Mouse (Mus musculus): ENCODE results near the gene Pgrmc2. TPM values are rescaled to one million over a fixed set of nuclear protein-coding genes. Genes with fewer than 3 reads are reported as not detected.

The Pgrmc2 gene
- 10 to 100 TPM; 55.1 to 56.1 TPM for total RNA-seq (2021)

DNA sequence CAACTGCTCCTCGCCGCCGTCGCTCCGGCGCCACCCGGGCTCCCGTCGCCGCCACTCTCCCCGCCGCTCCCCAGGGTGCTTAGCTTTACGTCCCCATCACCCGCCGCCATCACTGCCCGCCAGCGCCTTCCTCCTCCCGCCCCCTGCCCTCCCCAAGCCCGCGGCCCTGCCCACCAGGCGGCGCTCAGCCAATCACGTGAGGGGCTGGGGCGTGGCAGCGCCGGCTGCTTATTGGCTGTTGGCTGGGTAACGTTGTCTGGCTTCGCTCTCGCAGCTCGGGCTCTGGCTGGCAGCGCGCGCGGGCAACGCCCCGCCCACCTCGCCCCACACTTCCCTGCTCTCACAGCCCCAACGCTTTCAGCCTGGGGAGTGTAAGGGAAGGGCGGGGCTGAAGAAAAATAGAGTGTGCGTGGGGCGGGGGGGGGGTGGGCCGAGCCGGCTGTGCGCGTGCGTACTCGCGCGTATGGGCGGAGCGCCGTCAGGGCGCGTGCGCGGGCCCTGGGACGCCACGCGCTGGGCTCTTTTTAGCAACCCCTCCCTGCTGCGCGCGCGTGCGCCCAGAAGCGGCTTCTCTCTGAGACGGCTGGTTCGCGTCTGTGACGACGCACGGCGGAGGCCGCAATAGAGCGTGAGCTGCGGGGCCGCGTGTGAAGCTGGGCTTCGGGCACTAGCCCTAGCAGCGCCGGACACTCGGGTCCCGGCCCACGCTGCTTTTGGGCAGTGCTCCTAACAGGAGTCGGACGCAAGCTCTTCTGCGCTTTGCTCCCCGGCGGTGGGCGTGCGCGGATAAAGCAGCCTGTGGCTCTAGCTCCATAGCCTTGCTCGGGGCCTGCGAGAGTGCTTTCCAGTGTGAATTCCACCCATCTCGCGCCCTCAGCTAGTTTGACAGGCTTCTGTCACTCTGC lies at the start of gene Pgrmc2:
Gene Pgrmc2 (minus strand): TSS at position 162 of the 905 bp plus-strand sequence.
- DNase-seq: peak; percentile 99

DNA sequence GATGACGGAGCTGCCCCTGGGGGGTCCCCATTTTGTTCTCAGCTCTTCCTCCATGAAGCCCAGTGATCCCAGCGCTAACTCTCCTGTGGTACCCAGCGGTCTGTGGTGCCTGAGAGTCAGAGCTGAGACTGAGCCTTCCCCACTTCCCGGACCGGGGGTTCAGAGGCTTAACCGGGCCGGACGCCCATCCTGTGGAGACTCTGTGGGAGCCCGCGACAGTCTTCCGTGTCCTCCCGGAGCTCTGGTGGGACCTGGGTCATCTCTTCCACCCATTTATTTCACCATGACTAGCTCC lies 41.1 kb upstream of the Pgrmc2 start:
- no peak for DNase-seq

DNA sequence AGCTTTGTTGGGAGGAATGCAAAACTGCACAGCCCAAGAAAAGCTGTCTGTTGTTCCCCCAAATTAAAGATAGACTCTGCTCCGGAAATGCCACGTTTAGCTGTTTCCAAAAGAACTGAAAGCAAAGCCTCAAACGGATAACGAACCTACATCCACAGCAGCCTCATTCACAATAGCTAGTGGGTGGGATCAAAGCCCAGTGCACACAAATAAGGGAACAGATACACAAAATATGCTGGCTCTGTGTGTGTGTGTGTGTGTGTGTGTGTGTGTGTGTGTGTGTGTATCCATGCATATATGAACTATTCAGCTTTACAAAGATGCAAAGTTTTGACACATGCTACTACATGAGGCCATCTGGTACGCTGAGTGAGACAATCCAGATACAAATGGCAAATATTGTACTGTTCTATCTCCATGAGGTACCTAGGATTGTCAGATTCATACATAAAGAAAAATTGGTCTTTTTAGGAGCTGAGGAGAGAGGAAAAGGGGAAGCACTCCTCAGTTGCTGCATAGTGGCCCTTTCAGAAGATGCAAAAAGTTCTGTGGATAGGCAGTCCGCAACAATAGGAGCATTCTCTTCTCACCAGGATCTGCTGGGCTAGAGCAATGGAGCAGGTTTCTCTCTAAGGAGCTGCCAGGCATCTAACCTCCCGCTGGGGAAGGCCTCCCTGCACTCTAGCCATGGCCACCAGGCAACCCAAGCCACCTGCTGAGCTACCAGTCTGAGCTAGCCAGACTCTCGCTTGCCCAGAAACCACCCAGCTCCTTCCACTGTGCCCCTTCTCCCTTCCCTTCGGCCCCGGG lies 40.5 kb upstream of the Pgrmc2 start:
- no peak for DNase-seq

DNA sequence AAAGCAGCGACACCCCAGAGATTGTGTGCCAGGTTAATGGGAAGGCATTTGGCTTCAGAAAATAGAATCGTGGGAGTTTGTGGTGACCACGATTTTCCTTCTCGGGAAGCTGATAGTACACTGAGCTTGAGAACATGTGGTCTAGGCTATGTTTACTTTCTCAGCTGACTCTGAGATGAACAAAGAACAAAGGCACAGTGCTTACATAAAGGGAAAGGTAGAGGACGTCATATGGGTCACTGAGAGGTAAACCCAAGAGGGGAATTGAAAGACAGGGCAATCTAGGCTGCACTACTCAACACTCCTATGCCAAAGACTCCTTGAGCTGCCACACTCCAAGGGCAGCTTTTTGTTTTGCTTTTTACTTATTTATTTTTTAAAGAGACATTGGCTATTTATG lies 35.3 kb upstream of the Pgrmc2 start:
- no peak for DNase-seq

DNA sequence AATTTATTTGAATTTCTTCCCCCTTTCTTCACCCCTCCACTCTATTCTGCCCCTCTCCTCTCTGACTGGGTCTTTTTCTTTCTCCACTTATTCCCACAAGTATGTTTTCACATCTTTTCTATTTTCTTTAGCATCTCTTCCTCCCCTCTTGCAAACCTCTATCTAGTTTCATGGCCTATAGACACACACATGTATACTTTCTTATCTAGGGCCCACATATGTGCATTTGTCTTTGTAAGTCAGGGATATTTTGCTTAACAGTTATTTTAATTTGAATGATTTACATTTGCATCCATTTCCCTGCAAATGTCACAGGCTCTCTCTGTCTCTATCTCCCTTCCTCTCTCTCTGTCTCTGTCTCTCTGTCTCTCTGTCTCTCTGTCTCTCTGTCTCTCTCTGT lies 34.6 kb upstream of the Pgrmc2 start:
- no peak for DNase-seq

DNA sequence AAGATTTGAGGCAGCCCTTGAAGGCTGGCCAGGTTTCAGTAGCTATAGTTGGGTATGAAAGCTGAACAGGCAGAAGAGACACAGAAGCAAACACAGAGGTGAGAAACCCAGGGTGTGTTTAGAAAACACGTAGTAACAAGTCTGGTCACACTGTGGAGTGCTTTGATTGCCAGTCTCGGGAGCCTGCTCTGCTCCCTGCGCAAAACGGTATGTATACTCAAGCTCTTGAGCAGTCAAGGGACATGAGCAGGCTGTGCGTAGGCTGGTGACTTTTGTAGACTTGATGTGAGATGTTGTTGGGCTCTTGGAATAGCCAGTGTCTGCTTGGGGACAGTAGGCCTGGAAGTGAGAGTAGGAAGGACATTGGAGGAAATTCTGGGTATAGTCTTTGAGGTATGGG lies 30.3 kb upstream of the Pgrmc2 start:
- DNase-seq: no peak

DNA sequence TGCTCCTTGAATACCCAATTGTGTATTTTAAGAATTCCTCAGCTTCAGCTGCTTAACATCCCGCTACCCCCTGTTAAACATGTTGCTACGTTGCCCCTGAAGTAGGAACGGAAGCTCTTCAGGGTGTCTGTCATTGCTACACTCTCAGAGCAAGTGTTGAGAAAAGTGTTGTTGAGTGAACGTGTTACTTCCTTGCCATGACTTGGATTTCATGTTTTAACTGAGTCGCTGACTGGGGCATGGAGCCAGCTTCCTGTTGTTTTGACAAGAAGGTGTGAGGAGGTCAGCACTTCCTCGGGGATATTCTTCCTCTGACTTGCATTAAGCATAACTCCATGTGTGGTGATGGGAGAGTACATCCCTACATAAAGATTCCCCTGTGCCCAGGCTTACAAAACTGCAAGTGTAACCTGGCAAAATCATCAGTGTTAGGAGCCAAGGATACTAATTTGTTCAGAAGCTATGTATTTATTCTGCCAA lies 25.5 kb upstream of the Pgrmc2 start:
- DNase-seq: peak; percentile 31

DNA sequence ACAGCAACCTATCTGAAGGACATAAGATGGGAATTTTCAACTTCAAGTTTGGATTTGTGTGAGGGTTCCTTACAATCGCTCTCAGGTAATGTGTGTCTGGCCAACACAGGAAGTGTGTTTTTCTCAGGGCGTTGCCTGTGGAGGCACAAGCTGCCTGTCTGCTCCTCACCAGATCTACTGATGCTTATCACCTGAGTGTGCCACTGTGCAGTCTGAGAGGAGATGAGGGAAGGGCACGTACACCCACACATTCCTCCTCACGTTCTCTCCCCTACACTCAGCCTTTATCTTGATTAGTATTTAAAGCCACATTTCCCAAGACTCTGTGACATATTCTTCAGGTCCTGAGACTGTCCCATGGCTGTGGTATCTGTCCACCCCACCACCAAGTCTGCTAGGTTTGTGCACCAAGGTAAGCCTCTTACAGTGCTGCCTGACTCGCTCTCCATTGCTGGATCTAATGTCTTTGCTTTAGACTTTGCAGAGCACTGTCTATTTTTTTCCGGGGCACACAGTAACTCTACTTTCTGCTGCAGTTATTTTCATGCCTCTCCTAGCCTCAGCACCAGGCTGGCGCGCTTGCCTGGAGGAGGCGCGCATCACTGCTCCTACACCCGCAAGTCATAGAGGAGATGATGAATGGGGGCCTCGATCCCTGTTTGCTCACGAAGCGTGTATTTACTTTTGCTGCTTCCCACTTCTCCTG lies 24.9 kb upstream of the Pgrmc2 start:
- no peak for DNase-seq

DNA sequence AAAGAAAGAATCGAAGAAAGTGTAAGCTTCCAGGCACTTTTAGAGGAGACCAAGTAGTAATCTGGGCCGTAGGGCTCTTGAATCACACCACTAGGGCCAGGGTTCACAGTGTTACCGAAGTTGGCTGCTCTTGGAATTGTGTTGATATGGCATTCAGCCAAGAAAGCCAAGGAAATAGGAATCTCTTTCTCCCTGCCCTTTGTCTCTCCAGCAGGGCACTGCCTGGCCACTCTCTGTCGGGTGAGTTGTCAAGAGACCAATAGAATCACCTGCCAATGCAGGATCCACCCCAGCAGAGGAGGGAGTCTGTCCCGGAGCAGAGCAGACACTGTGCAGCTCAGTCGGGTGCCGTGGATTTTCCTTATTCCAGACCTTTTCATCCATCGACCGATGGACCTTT lies 19.1 kb upstream of the Pgrmc2 start:
- peak; percentile 14 for DNase-seq

DNA sequence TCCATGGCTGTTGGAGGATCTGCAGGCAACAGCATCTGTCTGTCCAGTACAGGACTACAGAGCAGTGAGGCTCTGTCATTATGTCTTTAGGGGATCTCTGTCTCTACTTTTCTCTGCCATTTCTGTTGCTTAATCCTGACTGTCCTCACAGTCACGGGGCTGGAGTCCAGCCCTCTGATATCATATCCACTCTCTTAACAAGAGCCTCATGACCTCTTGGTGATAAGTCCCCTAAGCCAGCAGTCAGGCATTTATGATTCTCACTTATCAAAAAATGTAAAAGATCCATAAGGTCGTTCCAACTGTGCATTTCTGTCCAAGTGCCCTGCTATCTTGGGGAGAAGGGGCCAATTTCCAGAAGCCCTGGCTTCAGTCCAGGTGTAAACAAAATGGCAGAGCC lies 17.3 kb upstream of the Pgrmc2 start:
- no peak for DNase-seq

DNA sequence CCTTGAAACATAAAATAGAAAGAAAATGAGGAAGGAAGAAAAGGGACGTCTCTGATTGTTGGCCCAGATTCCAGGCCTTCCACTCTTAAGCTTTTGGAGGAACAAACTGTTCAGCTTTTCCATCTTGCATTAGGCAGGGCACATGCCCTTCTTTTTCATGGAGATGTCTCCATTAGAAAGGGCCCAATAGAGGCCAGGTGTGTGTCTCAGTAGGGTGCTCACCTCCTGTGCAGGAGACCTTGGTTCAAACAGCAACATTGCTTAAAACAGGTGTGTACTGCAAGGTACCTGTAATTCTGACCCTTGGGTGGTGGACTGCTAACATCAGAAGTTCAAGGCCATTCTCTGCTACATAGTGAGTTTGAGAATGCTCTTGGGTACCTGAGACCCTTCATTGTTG lies 16.8 kb upstream of the Pgrmc2 start:
- no peak for DNase-seq

DNA sequence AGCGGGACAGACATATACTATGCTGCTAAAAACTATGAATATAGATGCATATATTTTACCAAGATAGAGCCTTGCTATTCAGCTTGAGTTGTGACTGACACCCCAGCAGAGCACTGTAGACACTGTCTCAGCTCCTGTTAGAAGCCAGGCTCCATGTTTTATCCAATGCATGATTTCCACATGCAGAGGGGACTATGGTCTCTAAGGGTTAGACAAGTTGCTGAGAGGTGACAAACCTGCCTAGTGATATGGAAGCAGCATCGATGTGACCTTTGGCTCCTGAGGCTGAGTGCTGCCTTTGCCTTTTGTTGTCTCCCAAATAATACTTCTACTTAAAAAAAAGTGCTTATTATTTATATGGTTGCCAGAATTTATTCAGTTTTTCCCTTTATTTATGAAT lies 10.4 kb upstream of the Pgrmc2 start:
- no peak for DNase-seq

DNA sequence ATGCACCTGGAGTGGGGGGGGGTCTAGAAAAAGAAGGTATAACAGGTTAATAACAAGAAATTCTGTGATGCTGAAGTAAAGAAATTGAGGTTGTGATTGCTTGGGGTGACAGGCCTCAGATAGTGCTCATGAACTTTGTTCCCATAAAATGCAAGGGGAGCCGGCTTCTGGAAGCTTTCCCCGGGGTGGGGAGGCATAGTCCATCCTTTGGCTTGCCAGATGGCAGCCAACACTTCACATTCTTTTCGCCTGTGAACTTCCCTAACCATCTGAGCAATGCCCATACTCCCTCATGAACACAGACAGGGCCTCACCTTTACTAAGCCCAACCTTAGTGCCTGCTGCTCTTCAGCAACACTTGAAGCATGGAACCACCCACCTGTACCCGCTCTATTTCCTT lies 9.5 kb upstream of the Pgrmc2 start:
- DNase-seq: no peak

DNA sequence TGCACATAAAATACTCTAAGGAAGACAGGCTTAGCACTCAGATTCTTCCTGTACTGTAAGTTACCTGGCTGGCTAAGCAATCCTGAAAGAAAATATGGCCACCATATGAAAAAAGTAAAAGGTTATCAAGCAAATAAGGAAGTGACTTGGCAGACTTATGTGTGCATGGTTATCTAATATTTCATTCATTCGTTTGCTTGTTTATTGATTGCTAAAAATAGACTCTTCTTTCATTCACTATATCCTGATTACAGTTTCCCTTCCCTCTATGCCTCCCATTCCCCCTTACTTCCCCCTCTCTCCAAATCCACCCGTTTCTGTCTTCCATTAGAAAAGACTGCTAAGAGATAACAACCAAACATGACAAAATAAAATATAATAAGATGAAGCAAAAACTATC lies 8.0 kb upstream of the Pgrmc2 start:
- DNase-seq: no peak

DNA sequence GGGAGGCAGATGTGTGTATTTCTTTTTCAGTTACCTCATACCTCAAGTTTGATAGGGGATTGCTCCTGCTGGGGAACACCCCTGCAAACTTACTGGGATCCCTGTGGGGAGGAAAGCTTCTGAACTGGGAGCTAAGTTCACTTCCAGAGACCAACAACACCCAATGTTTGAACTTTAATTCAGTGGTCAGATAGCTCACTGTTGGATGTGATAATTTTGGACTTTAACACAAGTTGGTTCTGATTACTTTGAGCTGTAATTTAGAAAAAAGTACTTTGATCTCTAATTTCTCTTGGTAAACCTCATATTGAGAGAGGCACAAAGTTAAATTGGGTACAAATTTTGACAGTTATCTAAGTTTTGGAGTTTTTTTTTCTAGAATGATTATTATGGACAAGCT lies 4.2 kb upstream of the Pgrmc2 start:
- no peak for DNase-seq

DNA sequence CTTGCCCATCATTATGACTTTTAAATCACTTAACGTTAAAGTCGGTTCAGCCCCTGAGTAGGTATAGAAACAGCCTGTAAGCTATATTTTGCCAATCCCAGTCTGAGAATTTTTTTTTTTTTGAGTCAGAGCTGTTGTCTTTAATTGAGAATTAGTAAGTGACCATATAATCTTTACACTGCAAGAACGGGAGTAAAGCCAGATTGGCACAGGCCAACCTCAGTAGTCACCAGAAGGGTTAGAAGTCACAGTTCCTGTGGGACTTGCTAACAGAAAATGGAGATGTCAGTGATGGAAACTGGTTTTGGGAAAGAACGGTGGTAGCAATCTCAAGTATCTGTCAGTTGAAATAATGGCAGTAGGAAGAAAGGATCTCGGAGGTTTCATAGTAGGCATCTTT lies 1.6 kb upstream of the Pgrmc2 start:
- DNase-seq: no peak

DNA sequence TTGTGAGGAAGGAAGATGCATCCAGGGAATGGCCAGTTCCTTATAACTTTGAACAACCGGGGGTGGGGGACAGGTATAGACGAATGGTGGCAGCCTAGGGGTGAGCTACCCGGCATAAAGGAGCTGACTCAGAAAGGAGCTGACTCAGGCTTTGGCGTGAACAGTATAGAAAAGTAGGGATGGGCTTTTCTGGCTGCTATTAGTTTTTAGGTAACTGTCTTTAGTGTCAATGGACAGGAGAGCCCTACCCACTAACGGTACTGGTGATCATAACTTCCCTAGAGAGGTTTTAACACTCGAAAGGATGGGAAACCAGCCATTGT lies 905 bp upstream of the Pgrmc2 start:
- no peak for DNase-seq

DNA sequence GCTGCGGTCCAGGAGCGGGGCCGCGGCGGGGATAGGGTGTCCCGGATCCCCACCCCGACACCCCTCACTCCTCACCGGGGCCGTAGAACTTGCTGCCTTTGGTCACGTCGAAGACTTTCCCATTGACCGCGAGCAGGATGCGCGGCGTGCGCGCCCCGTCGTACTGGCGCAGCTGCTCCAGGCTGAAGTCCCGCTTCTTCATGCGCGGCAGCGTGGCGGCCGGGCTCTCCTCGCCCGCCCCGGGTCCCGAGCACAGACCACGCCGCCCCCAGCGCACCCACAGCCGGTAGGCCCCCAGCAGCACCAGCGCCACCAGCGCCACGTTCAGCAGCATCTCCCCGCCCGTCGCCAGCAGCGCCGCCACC lies 344 bp downstream of the Pgrmc2 start:
- no peak for DNase-seq

DNA sequence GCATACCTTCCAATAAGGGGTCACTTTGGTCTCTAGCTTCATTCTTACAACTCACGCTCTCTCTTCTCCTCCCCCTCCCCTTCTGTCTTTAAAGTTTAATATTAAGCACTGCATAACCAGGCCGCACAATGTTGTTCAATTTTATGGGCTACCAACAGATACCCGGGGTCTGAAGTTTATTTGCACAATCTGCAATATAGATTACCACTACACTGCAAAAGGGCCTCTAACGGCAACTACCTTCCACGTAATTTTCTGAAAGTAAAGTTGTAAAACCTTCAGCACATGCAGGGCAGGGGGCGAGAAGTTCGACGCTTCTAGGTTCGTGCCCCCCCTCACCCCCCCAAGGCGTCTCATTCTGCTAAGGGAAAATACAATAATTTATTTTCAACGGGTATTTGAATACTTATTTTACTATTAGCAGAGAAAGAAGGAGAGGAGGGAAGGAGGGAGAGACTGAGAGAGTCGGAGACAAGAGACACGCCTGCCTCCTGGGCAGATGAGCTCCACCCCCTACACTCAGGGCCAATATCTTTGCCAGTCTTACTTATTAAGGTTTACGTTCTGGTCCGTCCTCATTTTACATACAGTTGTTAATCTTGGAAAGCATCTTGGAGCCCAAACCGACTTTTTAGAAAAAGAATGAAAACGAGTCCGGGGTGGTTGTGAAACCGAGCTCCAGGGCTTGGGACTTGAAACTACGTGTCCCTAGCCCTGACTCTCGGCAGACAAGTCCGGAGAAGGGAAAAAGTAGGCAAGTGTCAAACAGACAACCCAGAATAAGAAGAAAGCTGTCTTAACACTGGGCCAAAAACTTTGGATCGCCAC lies 1.2 kb downstream of the Pgrmc2 start:
- peak; percentile 12 for DNase-seq

DNA sequence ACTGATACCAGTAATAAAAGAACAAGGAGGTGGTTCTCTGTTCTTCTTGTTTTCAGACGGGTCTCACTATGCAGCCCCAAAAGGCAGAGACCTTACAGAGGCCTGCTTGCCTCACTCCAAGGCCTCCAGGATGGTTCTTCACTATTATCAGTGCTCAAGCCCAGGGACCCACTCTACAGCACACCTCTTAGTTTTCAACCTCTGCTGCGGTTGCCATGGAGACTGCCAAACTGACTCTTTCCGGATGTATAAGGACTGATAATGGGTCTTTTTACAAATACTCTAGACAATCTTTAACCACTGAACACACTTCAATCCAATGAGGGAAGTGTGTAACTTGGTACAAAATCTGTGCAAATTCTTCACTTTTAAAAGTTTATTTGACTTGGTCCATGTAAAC lies 2.1 kb downstream of the Pgrmc2 start:
- no peak for DNase-seq

DNA sequence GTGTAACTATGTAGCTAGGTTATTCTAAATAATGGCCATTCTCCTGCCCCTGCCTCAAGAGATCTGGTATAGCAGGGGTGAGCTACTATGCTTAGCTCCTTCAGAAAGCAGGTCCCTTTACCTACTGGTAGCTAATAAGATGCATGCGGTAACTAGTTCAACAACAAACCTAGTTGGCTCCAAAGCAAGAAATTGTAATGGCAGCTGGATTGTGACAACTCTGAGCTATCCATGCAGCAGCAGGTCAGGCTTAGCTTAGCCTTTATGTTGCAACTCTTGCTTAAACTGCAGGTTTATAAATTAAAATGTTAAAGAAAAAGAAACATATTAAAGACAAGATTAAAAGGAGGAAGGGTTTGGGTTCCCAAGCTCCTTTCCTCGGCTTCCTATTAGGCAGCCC lies 4.2 kb downstream of the Pgrmc2 start:
- DNase-seq: no peak

DNA sequence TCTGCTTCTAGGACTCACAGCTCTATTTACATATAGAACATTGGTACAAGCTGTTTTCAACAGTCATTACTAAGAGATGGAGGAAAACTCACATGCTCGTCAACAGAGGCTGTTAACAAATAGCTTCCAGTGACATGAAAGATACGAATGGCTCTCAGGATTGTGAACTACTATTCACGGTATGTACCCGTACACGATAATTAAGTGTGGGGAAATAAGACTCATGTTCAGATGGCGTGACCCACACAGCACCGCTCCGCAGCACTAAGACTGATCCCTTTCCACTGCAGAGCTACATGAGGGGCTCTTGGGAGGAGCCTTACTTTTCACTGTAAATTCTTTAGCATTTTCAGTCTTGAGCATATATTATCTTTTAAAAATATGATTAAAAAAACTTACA lies 7.5 kb downstream of the Pgrmc2 start:
- no peak for DNase-seq

DNA sequence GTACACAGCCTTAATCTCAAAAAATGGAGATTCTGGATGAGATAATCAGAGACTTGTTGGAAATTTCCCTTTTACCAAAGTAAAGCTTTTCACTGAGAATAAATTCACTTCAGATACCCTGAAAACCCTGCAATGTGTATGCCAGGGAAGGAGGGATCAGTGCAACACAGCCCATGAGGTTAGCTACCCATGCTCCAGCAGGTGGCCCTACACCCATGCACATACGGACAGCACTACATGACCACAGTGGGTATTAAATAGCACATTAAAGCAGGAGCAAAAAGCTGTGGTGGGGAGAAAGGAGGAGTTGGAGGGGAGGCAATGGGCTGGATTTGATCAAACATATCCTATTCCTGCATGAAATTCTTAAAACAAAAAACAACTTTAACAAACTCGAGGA lies 12.3 kb downstream of the Pgrmc2 start:
- DNase-seq: peak; percentile 28

Data from heart, postnatal 4 days (tissue).